35 mouse cellular contexts compared by ENCODE assay signal in genomic region chr17:87900677-87901076, GRCm38 (mm10). TPM values are rescaled to one million over a fixed set of nuclear protein-coding genes. Genes with fewer than 3 reads are reported as not detected.
DNase-seq lines count a peak whose midpoint lies in the region; ATAC-seq lines count a peak whose summit lies in the region.
"Had no signal": no experiment of that assay in that cellular context is flagged by ENCODE, and none has a peak within 500 bp of the region (broad histone marks: within the 10 kb centered on the region; RNA-seq: fewer than 3 reads in every experiment).

No protein-coding gene starts in this region.

- peaks cover 40% of the 10 kb centered on the region for H3K4me1 ChIP-seq in midbrain, embryonic 10.5 days
- H3K4me1 ChIP-seq in midbrain, embryonic 11.5 days (ENCODE audit: control insufficient read depth, insufficient read depth, low read length): peaks cover 10% of the 10 kb centered on the region; the same call in 1 of the 2 replicates
- H3K4me1 ChIP-seq in limb, embryonic 12.5 days (replicated peaks): no peaks in the 10 kb centered on the region
- peaks cover 20% of the 10 kb centered on the region for H3K4me1 ChIP-seq in neural tube, embryonic 15.5 days
- H3K4me1 ChIP-seq: intestine, embryonic 15.5 days; limb, embryonic 15.5 days; megakaryocyte, embryonic 14.5 days; neural tube, embryonic 12.5 days; stomach, embryonic 15.5 days had no signal

- DNase-seq in heart, adult 11 months: peak; percentile 53
- DNase-seq in heart, postnatal 14 days: no peak
- DNase-seq in midbrain, embryonic 10.5 days (ENCODE audit: low spot score): no peak
- DNase-seq in midbrain, embryonic 11.5 days (ENCODE audit: low spot score, missing footprints): no peak
- DNase-seq in thymus, postnatal 14 days: no peak
- DNase-seq: adrenal gland, adult 2 months; B cell, adult 2 months; cerebellum, adult 11 months; cerebellum, adult 9-11 months; gastrocnemius, postnatal 36 days; heart, postnatal 4 days; kidney, adult 8-10 months; kidney, postnatal 25 days; lung, embryonic 14.5 days; lung, postnatal 36 days; thymus, postnatal 36 days had no signal

- no peak overlapping the region for H3K9ac ChIP-seq in midbrain, embryonic 11.5 days (ENCODE audit: low read length)
- H3K9ac ChIP-seq in limb, embryonic 12.5 days (replicated peaks): no peak overlapping the region
- no peak overlapping the region for H3K9ac ChIP-seq in neural tube, embryonic 15.5 days (replicated peaks)
- H3K9ac ChIP-seq: intestine, embryonic 15.5 days; limb, embryonic 15.5 days; liver, embryonic 14.5 days; lung, embryonic 14.5 days; neural tube, embryonic 12.5 days; stomach, embryonic 15.5 days had no signal

- 75% methylated on average over 4 of the region's 4 CpGs for WGBS in midbrain, embryonic 10.5 days
- 77% methylated on average over 4 of the region's 4 CpGs for WGBS in midbrain, embryonic 11.5 days
- 85% methylated on average over 4 of the region's 4 CpGs for WGBS in limb, embryonic 12.5 days
- WGBS in neural tube, embryonic 15.5 days: 56% methylated on average over 4 of the region's 4 CpGs

- no peaks in the 10 kb centered on the region for H3K36me3 ChIP-seq in midbrain, embryonic 10.5 days
- no peaks in the 10 kb centered on the region for H3K36me3 ChIP-seq in midbrain, embryonic 11.5 days (ENCODE audit: control insufficient read depth, insufficient read depth, low read length)
- no peaks in the 10 kb centered on the region for H3K36me3 ChIP-seq in limb, embryonic 12.5 days
- H3K36me3 ChIP-seq in neural tube, embryonic 15.5 days: no peaks in the 10 kb centered on the region
- H3K36me3 ChIP-seq: G1E; intestine, embryonic 15.5 days; limb, embryonic 15.5 days; neural tube, embryonic 12.5 days; stomach, embryonic 15.5 days had no signal

- intact Hi-C loops in heart, postnatal 14 days (cut with DNase I): no loop called here

- H3K4me2 ChIP-seq in midbrain, embryonic 11.5 days: no peak overlapping the region
- H3K4me2 ChIP-seq in limb, embryonic 12.5 days: no peak overlapping the region
- no peak overlapping the region for H3K4me2 ChIP-seq in neural tube, embryonic 15.5 days
- H3K4me2 ChIP-seq: intestine, embryonic 15.5 days; limb, embryonic 15.5 days; lung, embryonic 14.5 days; neural tube, embryonic 12.5 days; stomach, embryonic 15.5 days had no signal

- H3K9me3 ChIP-seq in midbrain, embryonic 10.5 days (replicated peaks): peaks cover 8% of the 10 kb centered on the region; the same call in 1 of the 2 replicates
- H3K9me3 ChIP-seq in midbrain, embryonic 11.5 days (ENCODE audit: control insufficient read depth, low read length): no peaks in the 10 kb centered on the region
- no peaks in the 10 kb centered on the region for H3K9me3 ChIP-seq in limb, embryonic 12.5 days
- H3K9me3 ChIP-seq in neural tube, embryonic 15.5 days (replicated peaks): no peaks in the 10 kb centered on the region
- H3K9me3 ChIP-seq: intestine, embryonic 15.5 days; limb, embryonic 15.5 days; neural tube, embryonic 12.5 days; stomach, embryonic 15.5 days had no signal

- no peaks in the 10 kb centered on the region for H3K27me3 ChIP-seq in midbrain, embryonic 10.5 days (ENCODE audit: low read depth, poor library complexity, severe bottlenecking)
- no peaks in the 10 kb centered on the region for H3K27me3 ChIP-seq in midbrain, embryonic 11.5 days (ENCODE audit: control insufficient read depth, insufficient read depth, low read length)
- H3K27me3 ChIP-seq in limb, embryonic 12.5 days: no peaks in the 10 kb centered on the region
- H3K27me3 ChIP-seq in neural tube, embryonic 15.5 days (replicated peaks): no peaks in the 10 kb centered on the region
- H3K27me3 ChIP-seq: CH12.LX; intestine, embryonic 15.5 days; limb, embryonic 15.5 days; megakaryocyte, embryonic 14.5 days; neural tube, embryonic 12.5 days; stomach, embryonic 15.5 days had no signal

- H3K27ac ChIP-seq in midbrain, embryonic 10.5 days (replicated peaks): 0 out of 2 replicates have a peak overlapping the region, but pooled peaks have one; percentile 43
- H3K27ac ChIP-seq in midbrain, embryonic 11.5 days (ENCODE audit: low read depth, low read length): no peak overlapping the region
- peak overlapping the region; percentile 35; the same call in 1 of the 2 replicates for H3K27ac ChIP-seq in limb, embryonic 12.5 days
- H3K27ac ChIP-seq in neural tube, embryonic 15.5 days (replicated peaks): 0 out of 2 replicates have a peak overlapping the region, but pooled peaks have one; percentile 1
- H3K27ac ChIP-seq: intestine, embryonic 15.5 days; layer of hippocampus, adult 2 months; limb, embryonic 15.5 days; liver, embryonic 14.5 days; neural tube, embryonic 12.5 days; stomach, embryonic 15.5 days had no signal

- ATAC-seq in midbrain, embryonic 11.5 days (ENCODE audit: low FRiP score): no peak
- no peak for ATAC-seq in limb, embryonic 12.5 days (ENCODE audit: insufficient number of reproducible peaks, insufficient read depth, low FRiP score, low TSS enrichment, low read depth)
- ATAC-seq in neural tube, embryonic 15.5 days (ENCODE audit: low FRiP score): peak; percentile 55; the same call in 1 of the 2 replicates
- ATAC-seq: intestine, embryonic 15.5 days had no signal

- H3K4me3 ChIP-seq in midbrain, embryonic 10.5 days: no peak overlapping the region
- H3K4me3 ChIP-seq in midbrain, embryonic 11.5 days (ENCODE audit: low read depth, low read length): no peak overlapping the region
- no peak overlapping the region for H3K4me3 ChIP-seq in limb, embryonic 12.5 days (replicated peaks)
- H3K4me3 ChIP-seq in neural tube, embryonic 15.5 days (replicated peaks): no peak overlapping the region
- H3K4me3 ChIP-seq: erythroblast, embryonic 14.5 days; intestine, embryonic 15.5 days; layer of hippocampus, adult 2 months; limb, embryonic 15.5 days; megakaryocyte, embryonic 14.5 days; neural tube, embryonic 12.5 days; stomach, embryonic 15.5 days had no signal

RNA-seq across cellular contexts. Expression of gene Rpl36-ps4, which starts 20.1 kb away (rescaled TPM):
- total RNA-seq in heart, postnatal 14 days (2021): not detected
- not detected in 2 replicates for polyA plus RNA-seq in midbrain, embryonic 10.5 days (2016; fragmentation: Nextera tagmentation; extraction: Ambion mirVana)
- not detected in 2 replicates for polyA plus RNA-seq in midbrain, embryonic 11.5 days (2014; fragmentation: Nextera tagmentation; extraction: Ambion mirVana)
- not detected in 2 replicates for polyA plus RNA-seq in limb, embryonic 12.5 days (2016; fragmentation: Nextera tagmentation; extraction: Ambion mirVana)
- polyA plus RNA-seq in neural tube, embryonic 15.5 days (2015; fragmentation: Nextera tagmentation; extraction: Ambion mirVana): not detected in 2 replicates
- total RNA-seq: adrenal gland, adult 2 months; adrenal gland, postnatal 4 days; CH12.LX; common myeloid progenitor, adult 5-6 weeks; G1E; gastrocnemius, adult 18-20 months; gastrocnemius, postnatal 36 days; heart, adult 8-10 months; heart, postnatal 4 days; layer of hippocampus, adult 2 months; layer of hippocampus, postnatal 25 days had no signal
- polyA plus RNA-seq: adrenal gland, adult 2 months; embryonic facial prominence, embryonic 11.5 days; erythroblast, embryonic 14.5 days; G1E; heart, embryonic 14.5 days; intestine, embryonic 15.5 days; limb, embryonic 15.5 days; liver, embryonic 14.5 days; lung, embryonic 14.5 days; neural tube, embryonic 12.5 days; stomach, embryonic 15.5 days had no signal
